Mouse (Mus musculus) heart, embryonic 13.5 days (tissue): ENCODE measurements around the gene Tpte. TPM values are rescaled to one million over a fixed set of nuclear protein-coding genes. Genes with fewer than 3 reads are reported as not detected.

Experiments
- ATAC-seq: fragments of 200-750 bp; cut with Nextera tagmentation; 2 replicates; pipeline ENCODE4 v1.8.0; 2017; ENCODE audit warnings: moderate TSS enrichment; ENCODE audit not compliant: insufficient number of reproducible peaks, low FRiP score, low TSS enrichment; ENCODE audit errors: extremely low read depth
- H3K27ac ChIP-seq: fragments of 300-500 bp; sonication (generic); replicated peaks from 2 replicates; pipeline ENCODE4 v1.5.1; 2015; ENCODE audit warnings: moderate library complexity, mild to moderate bottlenecking, inconsistent platforms
- H3K27me3 ChIP-seq: fragments of 300-500 bp; sonication (generic); replicated peaks from 2 replicates; pipeline ENCODE4 v1.6.1; 2015; ENCODE audit warnings: mild to moderate bottlenecking, inconsistent platforms
- H3K36me3 ChIP-seq: fragments of 300-500 bp; sonication (generic); 2 replicates; pipeline ENCODE4 v1.6.1; 2015; ENCODE audit warnings: mild to moderate bottlenecking, inconsistent platforms
- H3K4me1 ChIP-seq: fragments of 300-500 bp; sonication (generic); 2 replicates; pipeline ENCODE4 v1.6.1; 2015; ENCODE audit warnings: inconsistent platforms
- H3K4me2 ChIP-seq: fragments of 300-500 bp; sonication (generic); 2 replicates; pipeline ENCODE4 v1.6.1; 2015; ENCODE audit warnings: inconsistent platforms, mild to moderate bottlenecking, moderate library complexity
- H3K4me3 ChIP-seq: fragments of 300-500 bp; sonication (generic); 2 replicates; pipeline ENCODE4 v1.5.1; 2015; ENCODE audit warnings: moderate library complexity, mild to moderate bottlenecking, inconsistent platforms
- H3K9ac ChIP-seq: fragments of 300-500 bp; sonication (generic); 2 replicates; pipeline ENCODE4 v1.6.1; 2015; ENCODE audit warnings: inconsistent platforms, mild to moderate bottlenecking, moderate library complexity
- H3K9me3 ChIP-seq: fragments of 300-500 bp; sonication (generic); 2 replicates; pipeline ENCODE4 v1.6.1; 2016; ENCODE audit warnings: inconsistent platforms
- whole genome bisulfite sequencing: fragments of 180-500 bp; shearing (Covaris S2); methylation state at CpG from one replicate; pipeline ENCODE4 v1.1.7; 2015; ENCODE audit warnings: mixed read lengths; 5-methylcytosine and 5-hydroxymethylcytosine counted together
- polyA plus RNA-seq: library from polyadenylated mRNA; unstranded; fragments of >200 nt; fragmentation: Nextera tagmentation; extraction: Ambion mirVana; gene quantifications from 2 replicates; pipeline ENCODE4 v1.2.1, GENCODE M21; 2015

Tpte gene
- polyA plus RNA-seq, 1 experiment from 2014 or later, result not detected

- H3K9me3 ChIP-seq, result no peaks in the 10 kb centered on the region
- H3K27ac ChIP-seq, result no peak overlapping the region
- no peak overlapping the region for H3K4me2 ChIP-seq
Observed at GRCm38 (mm10) chr8:22400593-22400992, 117.4 kb downstream of the Tpte start.

GRCm38 (mm10) chr8:22403235-22403634 is 120.0 kb downstream of the Tpte start:
- Histone ChIP-seq H3K4me2 (no peak overlapping the region), H3K27ac (no peak overlapping the region), H3K4me1 (peaks cover 6% of the 10 kb centered on the region; the same call in 1 of the 2 replicates), H3K9ac (no peak overlapping the region), H3K9me3 (no peaks in the 10 kb centered on the region), H3K27me3 (peaks cover 6% of the 10 kb centered on the region; the same call in 1 of the 2 replicates), H3K4me3 (no peak overlapping the region), H3K36me3 (no peaks in the 10 kb centered on the region)
- WGBS, result 88% methylated on average over 2 of the region's 2 CpGs
- no peak for ATAC-seq

More at GRCm38 (mm10) chr8:22400593-22400992, 117.4 kb downstream of the Tpte start:
- Histone ChIP-seq H3K27me3 (no peaks in the 10 kb centered on the region), H3K4me3 (no peak overlapping the region), H3K36me3 (no peaks in the 10 kb centered on the region), H3K4me1 (peaks cover 14% of the 10 kb centered on the region), H3K9ac (no peak overlapping the region)
- 84% methylated on average over 4 of the region's 4 CpGs for WGBS
- no peak for ATAC-seq

GRCm38 (mm10) chr8:22405733-22406132 is 122.5 kb downstream of the Tpte start:
- 69% methylated on average over 6 of the region's 6 CpGs for WGBS

GRCm38 (mm10) chr8:22410688-22411281 is 127.5 kb downstream of the Tpte start:
- ATAC-seq, result no peak
- Histone ChIP-seq H3K9me3 (no peaks in the 10 kb centered on the region), H3K27ac (peak overlapping the region; percentile 80; the same call in 1 of the 2 replicates), H3K4me1 (peaks cover 20% of the 10 kb centered on the region), H3K36me3 (peaks cover 12% of the 10 kb centered on the region), H3K4me2 (peak overlapping the region; percentile 87), H3K4me3 (peak overlapping the region; percentile 82), H3K9ac (peak overlapping the region; percentile 90), H3K27me3 (peaks cover 6% of the 10 kb centered on the region; the same call in 1 of the 2 replicates)
- WGBS, result 14% methylated on average over 16 of the region's 16 CpGs

More at GRCm38 (mm10) chr8:22405733-22406132, 122.5 kb downstream of the Tpte start:
- no peak overlapping the region for H3K9ac ChIP-seq
- peaks cover 6% of the 10 kb centered on the region; the same call in 1 of the 2 replicates for H3K27me3 ChIP-seq
- H3K4me1 ChIP-seq, result peaks cover 4% of the 10 kb centered on the region; the same call in 1 of the 2 replicates
- no peaks in the 10 kb centered on the region for H3K36me3 ChIP-seq
- H3K4me2 ChIP-seq, result no peak overlapping the region
- ATAC-seq, result no peak
- H3K9me3 ChIP-seq, result no peaks in the 10 kb centered on the region
- H3K4me3 ChIP-seq, result no peak overlapping the region
- no peak overlapping the region for H3K27ac ChIP-seq

GRCm38 (mm10) chr8:22411282-22411702 is 128.1 kb downstream of the Tpte start, which contains the start of gene Mrps31:
Mrps31 (plus strand) TSS chr8:22411361.
- H3K36me3 ChIP-seq, result peaks cover 17% of the 10 kb centered on the region
- peaks cover 6% of the 10 kb centered on the region; the same call in 1 of the 2 replicates for H3K27me3 ChIP-seq
- peak within 1 kb of the TSS; percentile 90 for H3K9ac ChIP-seq
- peak; percentile 74; the same call in 1 of the 2 replicates for ATAC-seq
- WGBS, result under 1% methylated on average over 25 of the region's 25 CpGs
- H3K9me3 ChIP-seq, result no peaks in the 10 kb centered on the region
- H3K4me1 ChIP-seq, result peaks cover 20% of the 10 kb centered on the region
- peak within 1 kb of the TSS; percentile 80 for H3K27ac ChIP-seq
- H3K4me2 ChIP-seq, result peak within 1 kb of the TSS; percentile 87
- H3K4me3 ChIP-seq, result peak within 1 kb of the TSS; percentile 82

GRCm38 (mm10) chr8:22411971-22412370 is 128.7 kb downstream of the Tpte start:
- Histone ChIP-seq H3K27ac (no peak overlapping the region), H3K4me1 (peaks cover 20% of the 10 kb centered on the region), H3K27me3 (peaks cover 6% of the 10 kb centered on the region; the same call in 1 of the 2 replicates), H3K4me2 (peak overlapping the region; percentile 87), H3K36me3 (peaks cover 23% of the 10 kb centered on the region), H3K9ac (peak overlapping the region; percentile 90), H3K9me3 (no peaks in the 10 kb centered on the region), H3K4me3 (peak overlapping the region; percentile 82)
- 10% methylated on average over 8 of the region's 8 CpGs for WGBS
- ATAC-seq, result no peak

Other genes with a start within 250 kb of the Tpte start
- 1.4 and 1.8 TPM in 2 replicates for gene Atp7b, start 223.1 kb upstream of the Tpte start, polyA plus RNA-seq
- 21.8 and 23.0 TPM in 2 replicates for gene Alg11, start 222.7 kb upstream of the Tpte start, polyA plus RNA-seq
- 0.14 and 0.44 TPM in 2 replicates for gene Nek5, start 158.4 kb upstream of the Tpte start, polyA plus RNA-seq
- 4.6 and 4.9 TPM in 2 replicates for gene Nek3, start 117.0 kb upstream of the Tpte start, polyA plus RNA-seq
- gene Ckap2, start 97.6 kb upstream of the Tpte start, polyA plus RNA-seq, result 31.6 and 33.3 TPM in 2 replicates
- gene Vps36, start 90.6 kb upstream of the Tpte start, polyA plus RNA-seq, result 22.6 and 23.4 TPM in 2 replicates
- gene Thsd1, start 56.1 kb upstream of the Tpte start, polyA plus RNA-seq, result 15.0 and 15.3 TPM in 2 replicates
- 11.7 and 11.9 TPM in 2 replicates for gene Slc25a15, start 115.2 kb downstream of the Tpte start, polyA plus RNA-seq
- gene Mrps31, start 127.9 kb downstream of the Tpte start, polyA plus RNA-seq, result 46.8 and 50.5 TPM in 2 replicates